Mouse (Mus musculus) liver, adult (tissue): Measurements from ENCODE around the gene Prn.

Experiments
- GATA4 ChIP-seq: IDR thresholded peaks from 2 replicates; pipeline ENCODE4 v1.6.1; 2014; ENCODE audit warnings: mild to moderate bottlenecking, low read length; ENCODE audit not compliant: insufficient replicate concordance

The Prn gene

GRCm38 (mm10) chr2:131897336-131898109 is 12.2 kb upstream of the Prn start:
- no peak for TF ChIP-seq GATA4

GRCm38 (mm10) chr2:131902423-131902822 is 7.3 kb upstream of the Prn start:
- no peak for TF ChIP-seq GATA4

GRCm38 (mm10) chr2:131902867-131903266 is 6.9 kb upstream of the Prn start:
- no peak for TF ChIP-seq GATA4

- no peak for TF ChIP-seq GATA4
Measured at GRCm38 (mm10) chr2:131905025-131905424, 4.7 kb upstream of the Prn start.

GRCm38 (mm10) chr2:131905776-131906175 is 4.0 kb upstream of the Prn start:
- TF ChIP-seq GATA4, result no peak

- no peak for TF ChIP-seq GATA4
Measured at GRCm38 (mm10) chr2:131906266-131906665, 3.5 kb upstream of the Prn start.

GRCm38 (mm10) chr2:131906846-131907245 is 2.9 kb upstream of the Prn start:
- TF ChIP-seq GATA4, result no peak

- no peak for TF ChIP-seq GATA4
Measured at GRCm38 (mm10) chr2:131907311-131907710, 2.4 kb upstream of the Prn start.

GRCm38 (mm10) chr2:131908351-131908861 is 1.4 kb upstream of the Prn start:
- TF ChIP-seq GATA4, result no peak

- TF ChIP-seq GATA4, result no peak
Measured at GRCm38 (mm10) chr2:131908906-131909305, 851 bp upstream of the Prn start.

- no peak for TF ChIP-seq GATA4
Measured at GRCm38 (mm10) chr2:131910847-131911246, 1.1 kb downstream of the Prn start.

GRCm38 (mm10) chr2:131911341-131911740 is 1.6 kb downstream of the Prn start:
- no peak for TF ChIP-seq GATA4

GRCm38 (mm10) chr2:131912526-131913258 is 2.9 kb downstream of the Prn start:
- no peak for TF ChIP-seq GATA4

- no peak for TF ChIP-seq GATA4
Measured at GRCm38 (mm10) chr2:131932275-131932902, 22.6 kb downstream of the Prn start.

- TF ChIP-seq GATA4, result no peak
Measured at GRCm38 (mm10) chr2:131933013-131933412, 23.3 kb downstream of the Prn start.

- TF ChIP-seq GATA4, result no peak
Measured at GRCm38 (mm10) chr2:131933598-131933997, 23.8 kb downstream of the Prn start.
